Mouse (Mus musculus) mature B cell (primary cell): Measurements from ENCODE around the gene Nodal.

ENCODE experiments used
- in situ Hi-C: fragments of 300-500 bp; cut with MboI; formaldehyde crosslinking; loops from 2 replicates; pipeline ENCODE4 v1.14.3; 2019

Gene Nodal

DNA sequence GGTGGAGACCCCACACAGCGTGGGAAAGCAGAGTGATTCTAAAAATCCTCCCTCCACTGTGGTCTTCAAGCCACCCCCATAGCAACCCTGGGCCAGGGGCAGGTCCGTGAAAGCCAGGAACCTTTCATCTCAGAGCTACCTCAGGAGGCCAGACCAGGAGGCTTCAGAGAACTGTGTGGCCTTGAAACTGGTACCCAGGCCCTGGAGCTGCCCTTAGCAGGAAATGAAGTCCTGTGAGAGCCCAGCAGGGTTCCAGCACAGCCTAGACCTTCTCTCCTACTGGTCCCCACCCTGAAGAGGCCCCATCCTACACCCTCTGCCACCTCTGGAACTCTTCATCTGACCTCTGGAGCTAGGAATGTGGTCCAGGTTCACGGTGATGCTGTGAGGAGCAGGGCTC lies 19.6 kb upstream of the Nodal start:
- in situ Hi-C loops, result no loop called here

DNA sequence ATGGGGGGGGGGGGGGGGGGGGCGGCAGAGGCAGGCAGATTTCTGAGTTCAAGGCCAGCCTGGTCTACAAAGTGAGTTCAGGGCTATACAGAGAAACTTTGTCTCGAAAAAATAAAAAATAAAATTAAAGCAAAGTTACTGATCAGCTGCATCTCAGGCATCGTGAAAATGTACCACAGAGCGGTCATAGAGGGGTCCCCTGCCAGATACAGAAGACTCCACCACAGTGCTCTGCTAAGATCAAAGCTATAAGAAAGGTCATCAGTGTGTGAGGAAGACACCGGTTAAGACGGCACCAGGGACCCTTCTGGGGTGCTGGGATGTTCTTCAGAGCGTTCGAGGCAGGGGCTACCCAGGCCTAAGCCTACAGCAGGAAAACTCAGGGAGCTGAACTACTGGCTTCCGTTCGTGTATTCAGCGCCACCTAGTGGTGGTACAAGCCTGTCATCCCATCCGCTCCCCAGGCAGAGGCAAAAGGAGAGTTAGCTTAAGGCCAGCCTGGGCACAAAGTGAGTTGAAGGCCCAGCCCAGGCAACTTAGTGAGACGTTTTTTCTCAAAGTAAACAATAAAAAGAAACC lies 18.5 kb upstream of the Nodal start:
- in situ Hi-C loops, result no loop called here

DNA sequence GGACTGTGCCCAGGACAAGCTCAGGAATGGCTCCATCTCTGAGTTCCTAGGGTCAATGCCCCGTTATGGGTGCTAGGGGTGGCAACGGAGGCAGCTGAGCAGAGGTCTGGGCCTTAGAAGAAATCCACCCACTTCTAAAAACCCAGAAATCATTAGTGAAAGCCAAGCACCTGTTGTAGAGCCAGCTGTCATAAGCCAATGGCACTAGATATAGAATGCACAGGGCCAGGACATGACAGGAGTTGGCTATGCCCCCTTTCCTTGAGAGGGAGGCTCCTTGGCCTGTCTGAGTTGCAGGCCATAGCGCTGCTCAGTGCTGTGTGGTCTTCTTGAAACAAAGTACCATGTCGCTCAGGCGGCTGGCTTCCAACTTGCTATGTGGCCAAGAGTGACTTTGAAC lies 17.4 kb upstream of the Nodal start:
- in situ Hi-C loops, result no loop called here

DNA sequence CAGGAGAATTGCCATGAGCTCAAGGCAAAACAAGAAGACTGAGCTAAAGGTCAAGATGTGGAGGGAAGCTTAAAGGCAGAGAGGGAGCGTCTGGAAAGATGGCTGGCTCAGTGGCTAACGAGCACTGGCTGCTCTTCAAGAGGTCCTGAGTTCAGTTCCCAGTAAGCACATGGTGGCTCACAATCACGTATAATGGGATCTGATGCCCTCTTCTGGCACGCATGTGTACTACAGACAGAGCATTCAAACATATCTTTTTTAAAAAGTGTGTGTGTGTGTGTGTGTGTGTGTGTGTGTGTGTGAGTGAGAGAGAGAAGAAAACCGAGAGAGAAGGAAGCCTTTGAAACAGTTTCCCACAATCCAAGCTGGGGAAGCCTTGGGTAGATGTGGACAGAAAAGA lies 15.3 kb upstream of the Nodal start:
- in situ Hi-C loops, result no loop called here

DNA sequence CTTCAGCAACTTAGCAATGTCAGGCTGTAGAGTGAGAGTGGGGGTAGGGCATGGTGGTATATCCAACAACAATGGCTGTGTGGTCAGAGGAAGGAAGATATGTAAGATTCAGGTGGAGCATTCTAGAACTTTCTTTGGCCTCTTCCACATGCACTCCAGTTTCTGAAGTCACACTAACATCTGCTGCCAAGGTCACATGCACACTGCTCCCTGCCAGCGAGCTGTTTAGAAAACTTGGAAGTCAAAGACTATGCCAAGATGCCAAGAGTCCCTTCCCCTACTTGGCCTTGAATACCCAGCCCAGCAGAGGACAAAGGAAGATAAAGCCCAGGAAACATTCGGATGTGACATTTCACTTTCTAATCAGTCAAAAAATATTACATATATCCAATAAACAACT lies 14.9 kb upstream of the Nodal start:
- in situ Hi-C loops, result no loop called here

DNA sequence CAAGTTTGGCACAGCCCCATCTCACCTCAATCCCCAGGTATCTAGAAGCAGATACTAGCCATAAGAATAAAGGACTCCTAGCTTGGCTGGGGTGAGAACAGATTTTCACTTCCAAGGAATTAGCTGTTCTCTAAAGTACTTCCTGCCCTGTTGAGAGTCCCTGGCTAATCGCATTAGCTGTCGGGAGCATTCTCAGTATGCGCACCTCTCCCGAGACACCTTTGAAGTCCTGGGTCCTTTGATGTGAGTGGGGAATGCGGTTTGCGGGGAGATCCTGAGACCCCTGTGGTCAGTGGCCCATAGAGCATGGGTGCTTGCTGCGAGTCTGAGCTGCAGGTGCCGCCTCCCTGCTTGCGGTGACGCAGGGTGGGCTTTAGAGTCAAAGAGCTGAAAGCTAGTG lies 11.8 kb upstream of the Nodal start:
- in situ Hi-C loops, result no loop called here

DNA sequence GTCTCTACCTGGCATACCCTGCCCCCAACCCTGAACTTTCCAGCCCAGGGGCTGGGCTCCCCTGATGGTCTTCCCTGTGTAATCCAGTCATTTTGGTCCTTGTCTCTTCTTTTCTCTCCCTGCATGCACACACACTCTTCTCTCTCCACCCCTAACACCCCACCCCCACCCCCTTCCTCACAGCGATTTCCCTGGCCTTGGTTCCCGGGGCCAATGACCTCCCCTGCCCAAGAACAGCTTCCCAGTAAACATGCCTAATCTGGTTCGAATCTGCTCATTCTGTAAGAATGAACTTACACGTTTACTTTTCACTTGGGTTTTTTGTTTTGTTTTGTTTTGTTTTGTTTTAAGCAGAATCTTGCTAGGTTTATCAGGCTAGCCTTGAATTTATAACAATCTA lies 8.0 kb upstream of the Nodal start:
- in situ Hi-C loops, result no loop called here

DNA sequence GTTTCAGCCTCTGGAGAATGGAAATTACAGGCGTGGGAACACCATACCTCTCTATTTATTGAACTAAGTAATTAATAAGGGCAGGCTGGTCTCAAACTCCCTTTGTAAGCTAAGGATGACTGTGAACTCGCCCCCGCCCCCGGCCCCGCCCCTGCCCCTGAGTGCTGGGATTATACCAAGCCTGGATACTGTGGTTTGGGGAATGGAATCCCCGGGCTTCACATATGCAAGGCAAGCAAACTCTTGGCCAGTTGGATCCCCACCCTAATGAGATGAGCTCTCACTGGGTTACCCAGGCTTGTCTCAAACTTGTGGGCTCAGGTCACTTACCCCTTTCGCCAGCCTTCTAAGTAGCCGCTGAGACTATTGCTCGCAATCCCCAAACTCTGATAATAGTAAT lies 7.6 kb upstream of the Nodal start:
- in situ Hi-C loops, result no loop called here

DNA sequence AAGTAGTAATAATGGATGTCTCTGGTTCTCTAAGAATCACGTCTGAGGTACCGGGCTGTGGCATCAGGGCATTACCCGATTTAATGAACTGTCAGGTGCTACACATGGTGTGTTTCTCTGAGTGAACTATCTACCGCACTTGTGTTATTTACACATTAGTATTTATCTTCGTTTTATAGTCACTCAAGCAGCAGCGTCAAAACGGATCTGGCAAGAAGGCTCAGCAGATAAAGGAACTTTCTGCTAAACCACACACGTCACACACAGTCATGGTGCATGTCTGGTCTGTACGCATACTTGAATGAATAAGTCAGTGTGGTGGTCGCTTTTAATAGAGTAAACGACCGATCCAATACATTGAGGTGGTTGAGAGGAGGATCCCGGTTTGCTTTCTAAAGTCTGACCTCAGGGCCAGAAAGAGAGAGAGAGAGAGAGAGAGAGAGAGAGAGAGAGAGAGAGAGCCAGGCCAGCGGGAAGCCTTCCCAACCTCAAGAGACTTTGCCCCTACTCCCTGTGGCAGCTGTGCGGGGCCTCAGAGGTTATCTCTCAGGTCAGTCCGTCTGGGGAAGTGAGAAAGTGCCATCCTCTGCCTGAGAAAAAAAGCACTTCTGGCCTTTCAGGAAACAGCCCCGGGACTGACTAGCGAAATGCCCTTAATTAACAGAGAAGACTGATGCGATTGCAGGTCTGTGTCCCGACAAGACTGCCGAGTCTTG lies 4.7 kb upstream of the Nodal start:
- in situ Hi-C loops, result no loop called here

DNA sequence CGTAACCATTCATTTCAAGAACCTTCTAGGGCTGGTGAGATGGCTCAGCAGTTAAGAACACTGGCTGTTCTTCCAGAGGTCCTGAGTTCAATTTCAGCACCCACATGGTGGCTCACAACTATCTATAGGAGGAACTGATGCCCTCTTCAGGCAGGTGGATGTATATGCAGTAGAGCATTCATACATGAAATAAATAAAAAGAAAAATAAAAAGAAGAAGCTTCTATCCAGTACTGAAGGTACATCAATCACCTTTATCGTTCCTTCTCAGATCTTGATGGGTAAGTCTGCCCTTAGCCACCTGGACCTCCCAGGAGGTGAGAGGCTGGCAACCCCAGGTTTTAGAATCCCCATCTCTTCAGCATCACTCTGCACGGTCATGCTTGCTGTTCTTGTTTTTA lies 2.5 kb upstream of the Nodal start:
- in situ Hi-C loops, result no loop called here

DNA sequence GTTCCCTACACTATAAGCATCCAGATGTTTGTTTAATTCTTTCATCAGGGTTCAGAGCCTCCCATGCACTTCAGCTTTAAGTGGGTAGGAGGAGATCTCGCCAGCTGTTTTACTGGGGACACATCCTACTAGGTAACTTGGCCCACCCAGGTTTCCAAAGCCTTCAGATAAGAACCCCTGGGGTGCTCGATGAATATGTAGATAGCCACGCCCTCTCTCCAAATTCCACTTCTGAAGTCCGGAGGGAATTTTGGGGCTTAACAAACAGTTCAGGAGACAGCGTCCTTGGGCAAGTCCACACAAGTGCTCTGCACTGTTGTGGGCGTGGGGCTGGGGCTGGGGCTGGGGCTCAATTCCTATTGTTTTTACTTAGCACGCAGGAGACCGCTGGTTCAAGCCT lies 1.9 kb upstream of the Nodal start:
- in situ Hi-C loops, result no loop called here

DNA sequence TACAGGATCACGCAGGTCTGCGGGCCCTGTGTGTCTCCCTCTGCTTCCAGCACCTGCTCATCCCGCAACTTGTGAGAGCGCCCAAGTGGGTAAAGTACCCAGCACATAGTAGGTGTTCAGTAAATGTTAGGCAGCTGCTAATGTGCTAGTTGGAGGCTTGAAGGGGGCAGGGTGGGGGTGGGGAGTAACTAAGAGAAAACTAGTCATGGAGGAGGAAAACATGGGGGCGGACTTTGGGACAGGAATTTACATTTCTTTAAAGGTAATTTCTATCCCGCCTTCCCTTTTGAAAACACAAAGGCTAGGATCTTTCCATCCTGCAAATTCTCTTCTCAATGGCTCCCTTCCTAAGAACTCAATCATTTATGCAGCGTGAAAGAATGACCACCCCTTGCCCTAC lies 1.2 kb upstream of the Nodal start:
- in situ Hi-C loops, result no loop called here

DNA sequence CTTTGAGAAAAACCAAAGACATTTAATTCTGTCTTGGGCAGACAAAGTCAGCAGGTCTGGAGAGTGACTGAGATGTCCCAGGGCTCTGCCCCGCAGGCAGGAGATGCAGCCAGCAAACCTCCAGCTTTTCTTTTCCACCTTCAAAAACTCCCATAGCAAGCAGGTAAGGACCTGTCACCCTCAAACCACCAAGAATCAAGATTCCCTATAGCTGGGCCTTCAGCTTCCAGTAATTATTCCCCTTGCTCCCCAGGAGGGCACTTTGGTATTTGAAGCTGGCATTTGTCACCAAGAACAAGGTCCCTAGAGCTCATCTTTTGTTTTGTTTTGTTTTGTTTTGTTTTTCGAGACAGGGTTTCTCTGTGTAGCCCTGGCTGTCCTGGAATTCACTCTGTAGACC lies 726 bp upstream of the Nodal start:
- in situ Hi-C loops, result no loop called here

DNA sequence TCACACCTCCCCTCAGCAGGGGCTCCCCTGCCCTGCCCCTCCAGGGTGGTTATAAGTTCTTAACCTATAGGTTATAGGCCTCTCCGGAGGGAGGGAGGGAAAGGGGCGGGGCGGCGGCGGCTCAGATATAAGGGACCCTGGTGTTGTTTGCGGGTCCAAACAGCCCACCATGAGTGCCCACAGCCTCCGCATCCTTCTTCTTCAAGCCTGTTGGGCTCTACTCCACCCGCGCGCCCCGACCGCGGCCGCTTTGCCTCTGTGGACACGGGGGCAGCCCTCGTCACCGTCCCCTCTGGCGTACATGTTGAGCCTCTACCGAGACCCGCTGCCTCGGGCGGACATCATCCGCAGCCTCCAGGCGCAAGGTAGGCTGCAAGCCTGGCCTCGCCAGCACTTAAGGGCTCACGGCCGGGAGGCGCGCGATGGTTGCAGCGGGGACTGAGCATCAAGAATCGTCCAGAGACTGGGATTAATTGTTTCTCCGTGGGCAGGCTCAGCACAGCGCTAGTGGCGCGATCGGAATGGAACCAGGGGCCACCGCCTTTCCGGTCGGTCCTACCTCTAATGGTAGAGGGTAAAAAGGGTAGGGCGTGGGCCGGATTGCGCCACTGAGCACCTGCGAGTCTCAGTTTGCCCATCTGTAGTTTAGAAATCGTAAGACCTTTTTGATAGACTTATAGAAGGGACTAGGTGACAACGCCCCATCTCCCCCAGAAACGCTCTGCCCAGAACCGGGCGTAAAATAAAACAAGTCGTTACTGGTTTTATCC lies 544 bp downstream of the Nodal start:
- in situ Hi-C loops, result no loop called here

DNA sequence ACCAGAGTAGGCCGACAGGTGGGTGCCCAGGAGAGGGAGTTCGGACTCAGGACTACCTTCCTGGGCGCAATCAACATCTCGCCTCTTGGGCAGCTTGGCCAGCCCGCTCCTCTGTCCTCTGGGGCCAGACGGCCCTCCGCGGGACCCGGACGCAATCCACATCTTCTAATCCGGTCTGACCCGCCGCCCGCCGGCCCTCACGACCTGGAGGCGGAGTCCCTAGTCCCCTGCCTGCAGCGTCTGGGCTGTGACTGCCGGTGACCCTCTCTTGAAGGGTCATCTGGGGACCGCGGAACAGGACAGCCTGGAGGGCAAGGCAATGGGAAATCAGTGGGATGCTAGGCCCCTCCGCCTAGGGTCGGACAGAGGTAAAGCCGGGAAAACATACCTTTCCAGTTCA lies 1.4 kb downstream of the Nodal start:
- in situ Hi-C loops, result no loop called here

DNA sequence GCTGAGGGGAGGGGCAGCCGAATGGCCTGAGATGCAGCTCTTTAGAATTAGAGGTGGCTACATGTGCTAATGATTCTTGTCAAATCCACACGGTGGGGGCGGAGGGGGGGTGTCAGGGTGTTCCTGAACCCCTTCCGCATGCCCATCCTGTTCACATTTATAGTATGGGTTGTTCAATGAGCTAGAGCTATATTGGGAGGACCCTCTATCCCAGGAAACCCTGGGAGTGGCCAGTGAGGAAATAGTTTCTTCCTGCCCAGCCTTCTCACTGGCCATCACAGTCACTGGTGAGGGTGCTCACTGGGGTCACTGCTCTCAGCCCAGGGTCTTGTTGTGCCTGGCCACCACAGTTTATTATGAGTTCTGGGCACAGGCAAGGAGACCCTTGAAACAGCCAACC lies 2.2 kb downstream of the Nodal start:
- in situ Hi-C loops, result no loop called here

DNA sequence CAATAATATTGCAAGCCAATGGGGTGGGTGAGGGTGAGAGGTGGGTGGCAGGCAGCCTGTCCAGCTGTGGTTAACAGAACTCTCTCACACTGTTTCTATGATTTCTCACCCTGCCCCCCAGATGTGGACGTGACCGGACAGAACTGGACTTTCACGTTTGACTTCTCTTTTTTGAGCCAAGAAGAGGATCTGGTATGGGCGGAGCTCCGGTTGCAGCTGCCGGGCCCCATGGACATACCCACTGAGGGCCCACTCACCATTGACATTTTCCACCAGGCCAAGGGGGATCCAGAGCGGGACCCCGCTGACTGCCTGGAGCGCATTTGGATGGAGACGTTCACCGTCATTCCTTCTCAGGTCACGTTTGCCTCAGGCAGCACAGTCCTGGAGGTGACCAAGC lies 5.1 kb downstream of the Nodal start:
- in situ Hi-C loops, result no loop called here

DNA sequence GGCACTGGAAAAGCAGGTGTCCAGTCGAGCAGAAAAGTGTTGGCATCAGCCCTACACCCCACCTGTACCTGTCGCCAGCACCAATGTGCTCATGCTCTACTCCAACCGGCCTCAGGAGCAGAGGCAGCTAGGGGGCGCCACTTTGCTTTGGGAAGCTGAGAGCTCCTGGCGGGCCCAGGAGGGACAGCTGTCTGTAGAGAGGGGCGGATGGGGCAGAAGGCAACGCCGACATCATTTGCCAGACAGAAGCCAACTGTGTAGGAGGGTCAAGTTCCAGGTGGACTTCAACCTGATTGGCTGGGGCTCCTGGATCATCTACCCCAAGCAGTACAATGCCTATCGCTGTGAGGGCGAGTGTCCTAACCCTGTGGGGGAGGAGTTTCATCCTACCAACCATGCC lies 5.5 kb downstream of the Nodal start:
- in situ Hi-C loops, result no loop called here

DNA sequence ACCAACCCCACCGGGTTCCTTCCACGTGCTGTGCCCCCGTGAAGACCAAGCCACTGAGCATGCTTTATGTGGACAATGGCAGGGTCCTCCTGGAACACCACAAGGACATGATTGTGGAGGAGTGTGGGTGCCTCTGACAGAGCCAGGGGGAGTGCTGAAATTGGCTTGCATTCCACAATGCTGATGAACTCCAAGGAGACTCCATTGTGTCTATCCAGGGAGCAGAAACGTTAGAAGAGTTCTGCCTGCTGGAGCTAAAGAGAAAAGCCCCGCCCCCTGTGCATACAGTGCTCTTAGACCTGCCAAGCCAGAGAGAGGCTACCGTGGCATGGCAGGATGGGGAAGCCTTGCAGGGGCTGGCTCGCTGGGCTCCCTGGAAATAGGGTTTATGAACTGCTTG lies 6.7 kb downstream of the Nodal start:
- in situ Hi-C loops, result no loop called here

DNA sequence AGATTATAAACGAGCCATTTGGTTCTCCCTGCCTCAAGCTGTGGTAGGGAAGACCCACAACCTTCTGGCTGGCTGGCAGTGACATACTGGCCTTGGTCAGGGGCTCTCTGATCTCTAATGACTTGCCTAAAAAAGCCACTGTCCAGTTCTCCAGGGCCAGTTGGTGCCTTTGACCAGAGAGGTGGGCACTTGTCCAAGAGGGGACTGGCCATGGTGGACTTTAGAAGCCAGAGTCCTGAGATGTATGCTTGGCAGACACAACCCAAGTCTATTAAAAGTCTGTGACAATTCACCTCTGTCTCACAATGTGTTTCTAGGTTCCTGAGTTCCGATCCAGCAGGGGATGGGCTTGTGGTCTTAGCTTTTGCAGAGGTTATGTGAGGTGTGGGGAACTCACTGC lies 7.3 kb downstream of the Nodal start:
- in situ Hi-C loops, result no loop called here

DNA sequence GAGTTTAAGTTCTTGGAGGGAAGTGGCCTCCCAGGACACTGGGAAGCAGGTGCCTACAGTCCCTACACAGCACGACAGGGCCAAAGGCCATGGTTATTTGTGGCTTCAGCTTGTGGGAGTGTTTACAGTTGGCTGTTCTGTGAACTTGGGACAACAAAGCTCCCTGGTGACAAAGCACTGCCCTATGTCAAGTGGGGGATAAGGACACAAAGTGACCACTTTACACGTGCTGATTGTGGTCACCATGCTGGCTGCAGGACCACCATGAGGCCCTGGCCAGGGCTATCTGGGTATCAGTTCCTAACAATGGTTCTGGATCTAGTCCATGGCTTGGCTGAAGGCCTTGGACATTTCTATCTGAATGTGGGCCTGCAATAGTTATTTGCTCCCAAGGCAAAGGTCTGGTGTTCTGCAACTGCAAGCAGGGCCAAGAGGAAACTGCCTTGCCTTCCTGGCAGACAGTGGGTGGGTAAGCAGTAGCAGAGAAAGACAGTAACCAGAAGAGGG lies 8.5 kb downstream of the Nodal start:
- in situ Hi-C loops, result no loop called here

DNA sequence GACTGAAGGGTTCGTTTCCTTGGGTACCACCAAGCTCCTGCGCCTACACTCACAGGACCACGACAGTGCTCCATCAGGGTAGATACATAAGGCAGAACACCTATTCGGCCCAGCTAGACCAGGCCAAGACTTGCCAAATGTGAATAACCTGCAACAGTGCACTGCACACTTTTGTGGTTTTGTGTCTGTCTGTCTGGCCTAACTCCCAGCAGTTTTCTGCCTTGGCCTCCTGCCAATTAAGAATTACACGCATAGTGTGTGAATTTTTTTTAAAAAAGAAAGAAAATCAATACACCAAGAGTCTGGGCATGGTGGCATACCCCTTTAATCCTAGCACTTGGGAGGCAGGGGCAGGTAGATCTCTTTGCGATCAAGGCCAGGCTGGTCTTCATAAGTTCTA lies 10.2 kb downstream of the Nodal start:
- in situ Hi-C loops, result no loop called here

DNA sequence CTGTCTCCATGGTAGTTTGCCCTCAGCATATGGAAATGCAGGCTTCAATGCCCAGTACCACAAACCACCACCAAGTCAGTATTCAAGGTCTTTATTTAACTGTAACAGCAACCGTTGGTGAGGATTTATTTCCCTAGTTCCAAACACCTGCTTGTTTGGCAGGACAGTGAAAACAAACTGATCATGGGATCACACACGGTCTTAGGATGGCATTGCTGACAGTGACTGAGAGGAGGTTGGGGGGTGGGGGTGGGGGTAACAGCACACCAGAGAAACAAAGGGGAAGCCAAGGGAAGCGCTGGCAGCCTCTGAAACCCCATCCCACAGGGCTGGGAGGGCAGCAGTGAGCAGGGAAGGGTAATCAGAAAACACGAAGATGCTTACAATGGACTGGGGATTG lies 10.6 kb downstream of the Nodal start:
- in situ Hi-C loops, result no loop called here
